Mouse (Mus musculus) brain, embryonic 14.5 days (tissue): Measurements from ENCODE around the gene Rbm12.

Experiments
- CTCF ChIP-seq: fragments of 200-500 bp; IDR thresholded peaks from 2 replicates; pipeline ENCODE4 v1.5.1; 2012; ENCODE audit warnings: inconsistent platforms, mild to moderate bottlenecking, moderate library complexity, borderline replicate concordance; ENCODE audit not compliant: insufficient read depth, insufficient read length; ENCODE audit errors: extremely low read depth
- POLR2A ChIP-seq: fragments of 200-500 bp; IDR thresholded peaks from 2 replicates; pipeline ENCODE4 v1.6.1; 2012; ENCODE audit warnings: mild to moderate bottlenecking, inconsistent platforms, borderline replicate concordance; ENCODE audit not compliant: poor library complexity, insufficient read depth, insufficient read length, severe bottlenecking; ENCODE audit errors: extremely low read depth

DNA sequence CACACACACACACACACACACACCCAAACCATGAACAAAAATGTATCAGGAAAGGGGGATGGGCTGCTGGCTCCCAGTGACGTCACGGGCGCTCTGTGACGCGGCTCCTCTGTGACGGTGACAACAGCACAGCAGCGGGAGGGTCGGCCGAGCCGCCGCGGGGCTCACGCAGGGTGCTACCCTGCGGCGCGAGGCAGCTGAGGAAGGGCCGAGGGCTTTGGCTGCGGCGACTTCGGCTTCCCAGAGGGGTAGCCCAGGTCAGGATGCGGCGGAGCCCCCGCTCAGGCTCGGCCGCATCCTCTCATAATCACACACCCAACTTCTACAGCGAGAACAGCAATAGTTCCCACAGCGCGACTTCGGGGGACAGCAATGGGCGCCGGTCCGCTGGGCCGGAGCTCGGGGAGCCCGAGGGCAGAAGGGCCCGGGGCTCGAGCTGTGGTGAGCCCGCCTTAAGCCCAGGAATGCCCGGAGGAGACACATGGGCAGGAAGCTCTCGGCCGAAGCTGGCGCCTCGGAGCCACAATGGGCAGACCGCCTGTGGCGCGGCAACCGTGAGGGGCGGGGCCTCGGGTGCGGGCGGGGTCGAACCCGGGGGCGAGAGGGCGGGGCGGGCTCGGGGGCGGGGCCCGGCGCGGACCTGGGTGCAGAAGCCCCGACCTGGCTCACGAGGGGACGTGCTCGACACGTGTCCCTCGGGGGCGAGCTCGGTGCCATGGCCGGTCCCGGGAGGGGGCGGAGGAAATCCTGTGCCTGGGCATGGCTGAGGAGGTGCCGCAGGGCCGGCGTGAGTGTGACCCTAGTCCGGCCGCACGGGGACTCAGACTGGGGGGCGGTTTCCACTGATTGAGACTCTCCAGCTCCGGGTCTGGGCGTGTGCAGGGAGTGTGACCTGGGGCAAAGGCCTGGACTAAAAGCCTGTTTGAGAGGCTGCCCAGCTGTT lies 46.4 kb downstream of the Rbm12 start, which contains the start of gene Spag4:
- TF ChIP-seq CTCF (no peak), POLR2A (peak; percentile 65)
